Mouse (Mus musculus): ENCODE data around the gene Pkn2.

Pkn2 gene

DNA sequence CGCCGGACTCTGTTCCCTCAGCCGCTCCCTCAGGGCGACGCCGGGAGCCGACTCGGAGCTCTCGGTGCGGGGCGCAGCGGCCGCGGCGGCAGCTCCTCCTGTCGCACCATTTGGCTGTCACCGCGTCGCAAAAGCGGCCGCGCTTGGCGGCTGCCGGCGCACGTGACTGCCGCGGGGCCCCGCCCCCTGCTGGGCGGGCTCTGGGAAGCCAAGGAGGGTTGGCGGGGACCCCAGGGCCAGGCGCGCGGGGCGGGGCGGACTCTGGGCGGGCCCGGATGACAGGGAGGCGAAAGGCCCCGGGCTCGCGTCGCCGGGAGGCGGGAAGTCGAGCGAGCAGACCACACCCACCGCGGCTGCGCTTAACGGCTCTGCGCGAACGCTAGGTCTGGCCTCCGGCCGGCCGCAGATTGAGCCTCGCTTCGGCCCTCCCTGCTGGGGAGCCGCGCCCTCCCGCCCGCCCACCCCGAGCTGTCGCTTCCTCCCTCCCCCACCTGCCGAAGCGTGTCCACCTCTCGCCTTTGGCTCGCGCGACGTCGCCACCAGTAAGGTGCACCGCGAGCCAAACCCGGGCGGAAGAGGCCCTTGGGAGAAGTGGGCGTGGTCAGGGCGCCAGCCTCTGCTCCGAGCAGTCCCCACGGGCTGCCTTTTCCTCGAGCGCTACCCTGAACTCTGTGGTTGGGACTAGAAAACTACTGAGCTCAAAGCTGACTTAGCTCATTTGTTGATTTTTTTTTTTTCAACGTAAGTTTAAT lies at the start of gene Pkn2:
Gene Pkn2 (minus strand): TSS at position 133 of the 752 bp plus-strand sequence.
- peak; percentile 99 for DNase-seq

DNA sequence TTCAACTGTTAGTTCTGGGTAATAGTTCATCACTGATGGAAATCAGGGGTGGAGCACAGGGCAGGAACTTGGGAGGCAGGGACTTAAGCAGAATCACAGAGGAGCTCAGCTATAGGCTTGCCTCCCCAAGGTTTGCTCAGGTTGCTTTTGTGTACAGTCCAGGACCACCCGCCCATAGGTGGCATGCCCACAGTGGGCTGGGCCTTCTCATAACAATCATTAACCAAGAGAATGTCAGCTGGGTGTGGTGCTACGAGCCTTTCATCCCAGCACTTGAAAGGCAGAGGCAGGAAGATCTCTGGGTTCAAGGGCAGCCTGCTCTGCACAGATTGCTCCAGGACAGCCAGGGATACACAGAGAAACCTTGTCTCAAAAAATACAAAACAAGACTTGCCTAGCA lies 48.1 kb upstream of the Pkn2 start:
- DNase-seq, result no peak

DNA sequence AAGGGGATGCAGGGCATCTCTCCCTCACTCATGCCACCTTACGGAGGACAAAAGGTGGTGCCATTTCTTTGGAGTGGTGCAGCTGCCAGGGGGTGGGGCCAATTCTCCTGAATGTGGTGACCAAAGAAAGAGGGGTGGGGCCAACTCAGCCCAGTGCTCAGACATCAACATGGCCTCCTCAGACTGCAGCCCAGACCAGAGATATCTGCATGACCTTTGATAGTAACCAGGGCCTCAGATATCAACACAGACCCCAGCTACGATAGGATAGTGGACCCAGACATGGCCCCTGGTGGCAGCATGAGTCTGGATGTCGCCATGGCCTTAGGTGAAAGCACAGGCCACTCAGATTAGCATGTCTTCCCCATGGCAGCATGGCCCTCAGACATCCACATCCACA lies 45.5 kb upstream of the Pkn2 start:
- no peak for DNase-seq

DNA sequence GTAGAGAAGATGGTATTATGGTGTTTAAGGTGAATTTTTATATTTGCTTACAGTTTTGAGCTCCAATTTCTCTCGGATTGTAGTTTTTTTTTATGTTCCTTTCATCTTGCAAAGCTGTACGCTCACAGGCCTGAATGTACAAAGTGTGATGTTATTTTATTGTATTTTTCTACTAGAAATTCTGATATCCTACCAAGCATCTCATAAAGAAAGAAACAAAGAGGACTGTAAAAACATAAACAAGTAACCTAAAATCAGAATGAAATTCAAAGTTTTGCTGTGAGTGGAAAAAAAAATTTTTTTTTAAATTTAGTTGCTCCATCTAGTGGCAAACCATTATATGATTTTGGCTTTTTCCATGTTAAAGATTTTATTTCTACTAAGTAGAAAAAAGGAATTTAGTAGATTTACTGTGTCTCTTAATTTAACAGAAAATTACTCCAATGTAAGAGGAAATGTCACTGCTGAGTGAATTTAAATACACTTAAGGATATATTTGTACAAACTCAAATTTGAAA lies 43.1 kb upstream of the Pkn2 start:
- no peak for DNase-seq

DNA sequence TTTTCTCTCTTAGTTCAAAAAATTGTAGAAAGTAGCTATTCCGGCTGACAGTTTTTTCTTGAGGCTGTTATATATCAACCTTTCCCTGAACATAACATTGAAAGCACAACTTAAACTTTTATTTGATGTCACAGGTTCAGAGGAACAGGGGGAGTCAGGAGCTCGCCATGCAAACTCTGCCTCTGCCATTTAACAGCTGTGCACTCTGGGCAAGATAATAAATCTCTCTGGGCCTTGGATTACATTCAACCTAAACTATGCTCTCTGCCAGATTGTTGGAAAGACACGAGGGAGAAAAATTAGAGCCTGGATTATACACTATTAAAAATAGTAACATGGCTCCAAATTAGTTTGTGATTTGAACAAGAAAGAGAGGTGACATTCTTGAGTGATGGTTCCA lies 37.3 kb upstream of the Pkn2 start:
- no peak for DNase-seq

DNA sequence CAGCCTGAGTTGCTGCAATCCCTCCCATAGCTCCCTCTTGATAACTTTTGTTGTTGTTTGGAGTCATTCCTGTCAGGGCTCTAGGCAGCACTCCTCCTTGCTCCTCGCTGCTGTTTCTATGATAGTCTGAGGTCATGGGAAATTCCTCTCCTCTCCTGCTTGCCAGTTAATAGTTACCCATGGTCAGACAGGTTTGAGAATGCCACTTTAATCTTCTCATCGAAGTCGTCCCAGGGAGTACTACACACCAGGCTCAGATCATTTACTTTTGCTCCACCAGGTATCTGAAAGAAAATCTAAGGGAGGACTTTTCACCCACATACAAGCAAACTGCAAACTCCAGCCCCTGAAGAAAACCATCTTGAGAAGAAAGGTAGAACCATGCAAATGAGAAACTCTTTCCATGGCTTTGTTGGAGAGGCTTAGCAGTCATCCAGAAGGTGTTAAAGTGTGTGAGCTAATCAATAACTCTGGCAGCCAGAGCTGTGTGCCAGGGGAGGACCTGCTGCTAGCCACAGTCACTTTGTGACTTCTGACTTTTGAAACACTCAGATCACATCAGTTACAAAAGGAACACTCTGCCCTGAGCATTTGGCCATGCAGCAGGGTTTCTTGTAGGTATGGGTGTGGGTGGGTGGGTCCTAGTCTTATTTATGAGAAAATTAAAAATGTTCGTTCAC lies 36.1 kb upstream of the Pkn2 start:
- DNase-seq, result no peak

DNA sequence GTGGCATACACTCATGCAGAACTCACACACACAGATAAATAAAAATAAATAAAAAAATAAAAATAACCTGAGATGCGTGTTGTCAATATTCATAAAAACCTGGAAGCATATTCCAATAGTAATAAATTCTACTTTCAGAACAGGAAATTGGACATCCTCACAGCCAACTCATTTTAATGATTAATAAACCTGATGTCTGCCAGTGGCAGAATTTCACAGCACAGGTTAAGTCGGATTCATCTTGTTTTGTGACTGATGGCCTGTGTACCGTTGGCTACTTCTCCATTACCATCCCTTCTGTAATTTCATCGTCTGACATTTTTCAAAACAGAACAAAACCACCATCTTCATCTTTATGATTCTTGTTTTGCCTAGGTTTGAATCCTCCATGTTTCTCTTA lies 35.4 kb upstream of the Pkn2 start:
- DNase-seq, result no peak

DNA sequence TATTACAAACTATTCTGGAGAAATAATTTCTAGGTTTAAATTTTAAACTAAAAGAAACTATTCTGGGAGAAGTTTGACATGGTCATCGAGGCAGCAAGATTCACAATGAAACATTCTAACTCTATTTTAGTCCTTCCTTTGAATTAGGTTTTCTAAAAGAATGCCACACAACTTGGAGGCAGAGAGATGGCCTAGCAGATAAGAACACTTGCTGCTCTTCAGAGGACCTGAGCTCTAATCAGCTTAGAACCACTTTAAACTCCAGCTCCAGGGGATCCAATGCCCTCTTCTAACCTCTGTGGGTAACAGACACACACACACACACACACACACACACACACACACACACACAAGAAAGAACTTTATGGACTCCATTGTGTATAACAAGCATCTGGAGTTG lies 31.5 kb upstream of the Pkn2 start:
- DNase-seq, result no peak

DNA sequence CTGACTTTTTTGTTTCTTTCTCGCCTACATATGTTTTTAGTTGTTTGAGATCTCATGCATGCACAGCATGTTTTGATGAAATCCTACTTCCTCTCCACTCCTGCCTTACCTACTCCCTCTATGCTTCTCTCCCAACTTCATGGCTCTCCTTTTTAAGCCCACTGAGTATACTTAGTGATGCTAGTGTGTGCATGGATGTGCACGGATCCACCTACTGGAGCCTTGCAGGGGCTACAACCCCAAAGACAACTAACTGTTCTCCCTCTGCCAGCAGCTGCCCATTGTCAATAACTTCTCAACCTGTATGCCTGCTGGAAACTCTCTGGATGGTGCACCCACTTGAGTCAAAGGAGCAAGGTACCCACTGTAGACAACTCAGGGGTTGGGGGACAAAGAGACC lies 17.9 kb upstream of the Pkn2 start:
- DNase-seq, result no peak

DNA sequence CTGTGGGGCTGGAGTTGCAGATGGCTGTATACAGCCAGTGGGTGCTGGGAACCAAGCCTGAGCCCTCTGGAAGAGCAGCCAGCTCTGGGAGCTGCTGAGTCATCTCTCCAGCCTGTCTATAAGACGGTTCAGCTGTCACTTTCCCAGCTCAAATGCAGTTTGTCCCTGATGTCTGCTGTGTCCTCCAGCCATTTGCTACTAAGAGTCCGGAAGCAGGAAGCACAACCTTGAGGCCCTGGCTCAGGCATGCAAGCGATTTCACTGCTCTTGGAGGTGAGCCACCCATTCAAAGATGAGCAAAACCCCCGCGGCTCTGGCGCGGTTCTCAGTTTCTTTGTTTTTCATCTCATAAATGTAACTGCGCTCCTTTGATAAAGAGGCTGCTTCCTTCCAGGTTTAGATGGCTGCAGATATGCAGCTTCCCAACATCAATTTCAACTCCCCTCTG lies 17.2 kb upstream of the Pkn2 start:
- no peak for DNase-seq

DNA sequence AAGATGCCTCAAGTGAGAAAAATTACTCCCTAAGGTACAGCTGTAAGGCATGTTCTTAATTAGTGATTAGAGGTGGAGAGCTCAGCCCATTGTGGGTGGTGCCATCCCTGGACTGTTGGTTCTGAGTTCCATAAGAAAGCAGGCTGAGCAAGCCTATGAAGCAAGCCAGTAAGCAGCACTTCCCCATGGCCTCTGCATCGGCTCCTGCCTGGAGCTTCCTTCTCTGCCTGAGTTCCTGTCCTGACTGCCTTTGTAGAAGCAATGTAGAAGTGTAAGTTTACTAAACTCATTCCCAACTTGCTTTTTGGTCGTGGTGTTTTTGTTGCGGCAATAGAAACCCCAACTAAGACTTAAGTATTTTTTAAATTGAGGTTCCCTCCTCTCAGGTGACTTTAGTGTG lies 8.6 kb upstream of the Pkn2 start:
- DNase-seq, result no peak

DNA sequence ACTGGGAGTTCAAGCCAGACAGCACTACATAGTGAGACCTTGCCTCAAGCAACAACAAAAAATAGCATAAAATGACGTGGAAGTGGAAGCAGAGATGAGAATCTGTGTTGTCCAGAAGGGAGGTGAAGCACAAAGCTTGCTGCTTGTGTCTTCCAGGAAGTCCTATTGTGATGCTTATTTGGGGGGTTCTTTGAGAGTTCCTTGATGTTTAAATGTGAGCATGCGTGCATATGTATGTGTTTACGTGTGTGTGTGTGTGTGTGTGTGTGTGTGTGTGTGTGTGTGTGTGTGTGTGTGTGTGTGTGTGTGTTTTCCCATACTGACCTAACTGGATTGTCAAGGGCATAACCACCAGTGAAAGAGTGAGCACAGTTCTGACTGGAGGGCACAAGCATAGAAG lies 5.2 kb upstream of the Pkn2 start:
- no peak for DNase-seq

DNA sequence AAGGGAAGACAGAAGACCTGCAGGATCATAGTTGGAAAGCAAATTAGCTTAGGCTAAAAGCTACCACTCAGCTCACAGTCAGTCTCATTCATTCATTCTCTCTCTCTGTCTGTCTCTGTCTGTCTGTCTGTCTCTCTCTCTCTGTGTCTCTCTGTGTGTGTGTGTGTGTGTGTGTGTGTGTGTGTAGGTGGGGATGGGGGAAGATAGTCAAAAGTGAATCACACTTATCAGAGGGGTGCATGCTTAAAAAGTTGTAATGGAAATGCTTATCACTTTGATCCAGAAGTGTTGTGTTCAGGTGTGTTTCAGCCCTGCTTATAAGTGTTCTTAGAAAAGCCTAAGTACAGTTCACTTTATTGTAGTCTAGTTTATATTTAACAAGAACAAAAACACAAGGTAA lies 2.8 kb upstream of the Pkn2 start:
- DNase-seq, result no peak

DNA sequence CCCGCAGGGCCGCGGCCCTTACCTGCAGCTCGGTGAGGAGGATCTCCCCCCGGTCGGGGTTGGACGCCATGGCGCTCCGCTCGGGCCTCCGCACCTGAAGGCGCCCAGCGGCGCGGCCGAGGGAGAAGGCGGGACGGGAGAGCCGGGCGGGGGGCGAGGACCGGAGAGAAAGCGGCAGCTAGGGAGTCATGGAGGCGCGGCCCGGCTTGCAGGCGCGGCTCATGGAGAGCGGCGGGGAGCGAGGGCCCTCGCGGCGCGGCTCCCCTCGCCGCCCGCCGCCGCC lies 274 bp downstream of the Pkn2 start:
- DNase-seq, result no peak

DNA sequence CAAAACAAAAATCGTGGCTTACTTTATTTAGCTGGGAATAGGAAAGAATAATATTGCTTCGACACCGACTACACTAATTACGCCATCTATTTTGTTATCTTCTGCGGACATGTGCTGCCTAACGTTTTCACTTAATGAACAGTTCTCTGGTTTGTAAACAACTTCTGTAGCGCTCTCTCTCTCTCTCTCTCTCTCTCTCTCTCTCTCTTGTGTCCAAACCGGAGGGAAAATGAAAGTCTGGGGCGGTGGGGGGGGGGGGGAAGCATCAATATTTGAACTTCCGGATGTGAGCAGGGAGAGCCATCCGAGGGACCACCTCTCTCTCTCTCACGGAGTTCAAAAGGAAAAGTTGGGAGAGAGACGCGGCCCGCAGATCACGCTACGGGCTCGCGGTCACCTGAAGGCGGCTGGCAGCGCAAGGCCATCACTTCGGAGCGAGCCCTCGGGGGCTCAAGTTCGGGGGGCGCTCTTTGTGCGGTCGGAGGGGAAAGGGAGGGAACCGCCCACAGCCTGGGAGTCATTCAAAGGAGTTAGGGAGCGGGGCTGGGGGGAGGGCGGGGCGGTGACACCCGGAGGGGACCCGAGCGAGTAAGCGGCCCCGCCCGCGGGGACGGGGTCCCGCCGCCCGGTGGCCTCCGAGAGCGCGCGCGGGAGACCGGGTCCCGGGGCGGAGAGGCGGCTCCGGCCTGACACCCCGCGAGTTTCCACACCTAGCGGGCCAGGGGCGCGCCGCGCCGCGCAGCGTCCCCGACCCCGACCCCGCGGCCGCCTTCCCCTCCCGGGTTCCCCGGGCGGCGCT lies 815 bp downstream of the Pkn2 start:
- DNase-seq, result peak; percentile 56 to 66

DNA sequence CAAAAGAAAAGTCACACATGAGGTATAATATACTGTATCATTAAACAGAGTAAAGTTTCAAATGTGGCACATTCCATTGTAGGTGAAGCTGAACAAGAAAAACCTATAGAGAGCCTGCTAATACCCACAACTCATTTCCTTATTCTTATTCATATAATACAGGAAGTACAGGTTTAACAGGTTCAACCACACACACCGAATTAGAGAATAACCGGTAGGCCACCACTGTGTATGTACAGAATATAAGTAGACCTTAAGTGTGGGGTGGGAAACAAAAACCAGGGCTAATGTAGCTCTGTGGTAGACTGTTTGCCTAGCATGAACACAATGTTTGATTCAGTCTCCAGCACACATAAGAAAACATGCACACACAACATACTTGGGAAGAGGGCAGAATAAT lies 18.6 kb downstream of the Pkn2 start:
- DNase-seq, result no peak

DNA sequence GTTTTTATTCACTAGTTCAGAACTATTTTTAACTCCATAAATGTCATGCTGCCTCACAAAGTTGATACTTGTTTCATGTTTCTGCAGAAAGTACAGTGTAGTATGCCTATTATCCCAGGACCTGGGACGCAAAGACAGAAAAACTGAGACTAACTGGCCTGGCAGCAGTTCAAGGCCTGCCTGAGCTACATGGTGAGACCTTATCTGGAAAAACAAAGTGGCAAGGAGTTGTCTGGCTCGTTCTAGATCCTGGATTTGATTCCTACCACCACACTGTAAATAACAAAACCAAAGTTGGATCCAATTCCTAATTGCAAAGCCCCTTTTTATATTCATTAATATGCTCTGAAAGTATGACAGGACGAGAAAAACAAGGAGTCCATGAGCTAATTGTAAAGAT lies 25.0 kb downstream of the Pkn2 start:
- DNase-seq, result peak; percentile 10 to 13

DNA sequence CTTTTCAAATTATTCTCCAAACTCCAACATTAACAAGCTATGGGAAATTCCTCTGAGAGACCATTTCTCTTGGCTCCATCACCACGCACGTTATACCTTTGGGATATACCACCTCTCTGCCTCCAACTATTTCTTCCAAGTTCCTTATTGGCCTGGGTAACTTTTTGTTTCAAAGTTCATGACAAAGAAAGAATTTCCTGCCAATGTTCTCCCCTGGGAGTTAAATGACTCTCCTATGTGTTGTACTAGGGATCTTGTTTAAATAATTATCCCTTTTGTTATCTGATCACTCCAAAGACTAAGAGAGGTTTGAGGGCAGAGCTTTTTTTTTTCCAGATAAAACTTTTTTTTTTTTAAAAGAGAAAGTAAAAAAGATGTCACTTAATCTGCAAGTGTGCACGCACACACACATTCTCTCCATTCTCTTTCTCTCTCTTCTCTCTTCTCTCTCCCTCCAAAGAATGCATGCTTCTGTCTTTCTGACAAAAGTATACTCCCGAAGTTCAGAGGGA lies 25.8 kb downstream of the Pkn2 start:
- DNase-seq, result no peak

DNA sequence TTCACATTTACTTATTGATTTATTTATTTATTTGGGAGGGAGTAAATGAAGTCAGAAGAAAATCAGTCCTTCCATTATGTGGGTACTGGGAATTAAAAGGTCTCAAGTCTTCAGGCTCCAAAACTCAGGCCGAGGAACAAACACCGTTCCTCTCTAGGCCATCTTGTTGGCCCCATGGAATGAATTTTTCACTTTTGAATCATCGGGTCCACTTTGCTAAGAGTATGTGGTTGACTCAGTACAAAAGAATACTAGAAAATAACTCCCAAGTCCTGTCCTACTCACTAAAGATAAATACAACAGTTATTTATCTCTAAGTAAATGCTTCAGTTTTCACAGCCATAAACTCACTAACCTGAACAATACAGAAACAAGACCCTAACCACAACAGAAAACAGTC lies 28.9 kb downstream of the Pkn2 start:
- DNase-seq, result no peak

DNA sequence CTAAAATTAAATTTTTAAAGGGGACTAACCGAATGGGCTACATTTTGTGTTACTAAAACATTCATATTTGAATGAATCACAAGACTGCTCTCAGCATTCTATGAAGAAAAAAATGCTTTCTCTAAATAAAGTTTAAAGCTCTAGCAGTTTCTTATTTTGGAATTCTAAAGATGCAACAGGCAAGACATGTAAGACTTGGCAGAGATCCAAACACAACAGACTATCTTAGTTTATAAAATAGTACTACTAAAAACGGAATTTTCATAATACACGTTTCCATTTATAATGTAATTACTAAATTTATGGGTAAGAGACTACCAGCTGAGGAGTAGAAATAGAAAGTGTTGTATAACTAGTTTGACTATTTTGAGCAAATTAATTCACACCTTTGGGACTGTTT lies 30.2 kb downstream of the Pkn2 start:
- DNase-seq, result peak in 1 of 2 experiments; percentile 7

DNA sequence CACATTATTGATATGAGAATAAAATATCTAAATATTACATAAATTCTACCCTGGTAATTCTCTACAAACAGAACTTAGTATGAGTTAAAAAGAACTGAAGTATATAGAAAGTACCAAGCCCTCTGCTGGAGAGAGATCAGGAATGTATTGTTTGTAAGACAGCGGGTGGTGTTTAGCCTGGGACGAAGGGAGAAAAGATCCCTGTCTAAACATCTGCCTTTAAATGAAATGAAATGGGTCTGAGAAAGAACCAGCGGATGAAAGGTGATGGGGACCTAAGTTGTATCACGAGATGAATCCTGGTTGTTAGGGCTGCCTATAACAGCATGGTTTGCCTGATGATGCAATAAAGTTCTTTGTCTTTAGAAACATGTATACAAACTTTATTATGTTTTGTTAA lies 41.8 kb downstream of the Pkn2 start:
- no peak for DNase-seq

DNA sequence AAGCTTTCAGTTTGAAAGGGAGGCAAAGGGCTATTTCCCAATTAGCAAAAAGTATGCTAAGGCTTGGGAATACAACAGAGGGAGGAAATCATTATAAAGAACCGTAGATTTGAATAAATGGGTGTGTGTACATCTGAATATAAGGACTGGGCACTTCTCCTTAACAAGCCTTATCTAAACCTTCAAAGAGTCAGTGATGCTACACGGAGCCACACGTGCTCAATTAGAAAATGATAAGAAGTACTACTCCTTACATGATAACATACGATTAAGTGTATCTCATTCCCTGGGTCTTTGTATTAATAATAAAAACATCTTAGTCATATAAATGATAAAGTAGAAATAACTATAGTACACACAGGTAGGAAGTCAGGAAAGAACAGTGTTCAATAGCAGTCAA lies 47.0 kb downstream of the Pkn2 start:
- DNase-seq, result no peak

DNA sequence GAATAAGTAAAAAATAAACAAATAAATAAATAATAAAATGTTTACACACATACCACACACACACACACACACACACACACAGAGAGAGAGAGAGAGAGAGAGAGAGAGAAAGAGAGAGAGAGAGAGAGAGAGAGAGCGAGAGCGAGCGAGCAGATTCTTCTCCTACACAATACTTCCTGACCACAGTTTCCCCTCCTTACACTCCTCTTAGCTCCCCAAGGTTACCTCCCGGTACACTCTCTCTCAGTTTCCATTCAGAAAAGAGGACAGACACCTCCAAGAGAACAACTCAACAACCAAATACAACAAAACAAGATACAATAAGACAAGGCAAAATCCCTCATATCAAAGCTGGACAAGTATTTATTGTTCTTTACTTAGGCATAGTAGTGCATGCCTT lies 47.8 kb downstream of the Pkn2 start:
- DNase-seq, result no peak

DNA sequence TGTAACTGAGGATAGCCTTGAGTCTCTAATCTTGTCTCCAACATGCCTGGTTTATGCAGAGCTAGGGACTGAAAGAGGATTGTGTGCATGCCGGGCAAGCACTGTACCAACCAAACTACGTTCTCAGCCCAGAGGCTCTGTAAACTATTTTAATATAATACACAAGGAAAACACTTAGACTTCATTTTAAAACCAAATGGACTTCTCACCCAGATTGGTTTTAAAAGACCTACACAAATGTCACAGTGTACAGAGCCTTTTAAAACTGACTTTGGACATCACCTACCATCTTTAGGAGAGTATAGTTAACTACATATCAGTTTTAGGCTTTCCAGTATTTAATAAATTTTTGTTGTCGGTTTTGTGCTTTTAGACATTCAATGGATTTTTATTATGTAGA lies 48.9 kb downstream of the Pkn2 start:
- no peak for DNase-seq

All from cerebellum, postnatal 10 days (tissue).